Mouse (Mus musculus) thymus, adult 2 months (tissue): ENCODE results near the gene Tmem239.
A peak's percentile ranks its signal among the peaks of the same experiment; 100 is the strongest.

Experiments
- CTCF ChIP-seq: fragments of 200-500 bp; IDR thresholded peaks from 2 replicates; pipeline ENCODE4 v1.5.1; 2012; ENCODE audit warnings: mild to moderate bottlenecking, control low read depth, low read length, moderate library complexity, borderline replicate concordance; ENCODE audit not compliant: control insufficient read depth, poor library complexity, insufficient read depth; ENCODE audit errors: extremely low read depth
- POLR2A ChIP-seq: fragments of 200-500 bp; IDR thresholded peaks from 2 replicates; pipeline ENCODE4 v1.6.1; 2012; ENCODE audit warnings: mild to moderate bottlenecking, low read length, control low read depth, moderate library complexity; ENCODE audit not compliant: control insufficient read depth, poor library complexity, insufficient read depth; ENCODE audit errors: extremely low read depth

- TF ChIP-seq CTCF, result no peak
- TF ChIP-seq POLR2A, result peak; percentile 75; the same call in 1 of the 2 replicates
Measured at GRCm38 (mm10) chr2:130449794-130450433, 43.6 kb downstream of the Tmem239 start, which contains the start of gene Ptpra.
